Mouse (Mus musculus) forebrain, embryonic 15.5 days (tissue): ENCODE data around the gene Itgav. TPM values are rescaled to one million over a fixed set of nuclear protein-coding genes. Genes with fewer than 3 reads are reported as not detected.
"Not testable (repeated sequence)": the region's sequence is repeated elsewhere in the genome, so short reads cannot be mapped to it uniquely, and the experiment has no call there.

ENCODE experiments used
- ATAC-seq: fragments of 200-750 bp; cut with Nextera tagmentation; replicated peaks from 2 replicates; pipeline ENCODE4 v1.8.0; 2017; ENCODE audit warnings: mild to moderate bottlenecking, moderate TSS enrichment, moderate library complexity
- H3K27ac ChIP-seq: fragments of 300-500 bp; sonication (generic); replicated peaks from 2 replicates; pipeline ENCODE4 v1.5.1; 2015; ENCODE audit warnings: mild to moderate bottlenecking, inconsistent platforms
- H3K27me3 ChIP-seq: fragments of 300-500 bp; sonication (generic); 2 replicates; pipeline ENCODE4 v1.6.1; 2015; ENCODE audit warnings: inconsistent platforms
- H3K36me3 ChIP-seq: fragments of 300-500 bp; sonication (generic); 2 replicates; pipeline ENCODE4 v1.6.1; 2015; ENCODE audit warnings: mild to moderate bottlenecking, inconsistent platforms
- H3K4me1 ChIP-seq: fragments of 300-500 bp; sonication (generic); 2 replicates; pipeline ENCODE4 v1.6.1; 2015; ENCODE audit warnings: inconsistent platforms
- H3K4me2 ChIP-seq: fragments of 300-500 bp; sonication (generic); replicated peaks from 2 replicates; pipeline ENCODE4 v1.6.1; 2015; ENCODE audit warnings: mild to moderate bottlenecking, inconsistent platforms
- H3K4me3 ChIP-seq: fragments of 300-500 bp; sonication (generic); 2 replicates; pipeline ENCODE4 v1.5.1; 2015; ENCODE audit warnings: mild to moderate bottlenecking, inconsistent platforms
- H3K9ac ChIP-seq: fragments of 300-500 bp; sonication (generic); replicated peaks from 2 replicates; pipeline ENCODE4 v1.6.1; 2015; ENCODE audit warnings: mild to moderate bottlenecking, inconsistent platforms
- H3K9me3 ChIP-seq: fragments of 300-500 bp; sonication (generic); 2 replicates; pipeline ENCODE4 v1.6.1; 2016; ENCODE audit warnings: inconsistent platforms
- WGBS: fragments of 180-500 bp; shearing (Covaris S2); methylation state at CpG from one replicate; pipeline ENCODE4 v1.1.7; 2015; ENCODE audit warnings: mixed read lengths; 5-methylcytosine and 5-hydroxymethylcytosine counted together
- polyA plus RNA-seq: library from polyadenylated mRNA; unstranded; fragments of >200 nt; fragmentation: Nextera tagmentation; extraction: Ambion mirVana; gene quantifications from 2 replicates; pipeline ENCODE4 v1.2.1, GENCODE M21; 2015

Gene Itgav
- polyA plus RNA-seq, 1 experiment from 2014 or later: 19.9 TPM

DNA sequence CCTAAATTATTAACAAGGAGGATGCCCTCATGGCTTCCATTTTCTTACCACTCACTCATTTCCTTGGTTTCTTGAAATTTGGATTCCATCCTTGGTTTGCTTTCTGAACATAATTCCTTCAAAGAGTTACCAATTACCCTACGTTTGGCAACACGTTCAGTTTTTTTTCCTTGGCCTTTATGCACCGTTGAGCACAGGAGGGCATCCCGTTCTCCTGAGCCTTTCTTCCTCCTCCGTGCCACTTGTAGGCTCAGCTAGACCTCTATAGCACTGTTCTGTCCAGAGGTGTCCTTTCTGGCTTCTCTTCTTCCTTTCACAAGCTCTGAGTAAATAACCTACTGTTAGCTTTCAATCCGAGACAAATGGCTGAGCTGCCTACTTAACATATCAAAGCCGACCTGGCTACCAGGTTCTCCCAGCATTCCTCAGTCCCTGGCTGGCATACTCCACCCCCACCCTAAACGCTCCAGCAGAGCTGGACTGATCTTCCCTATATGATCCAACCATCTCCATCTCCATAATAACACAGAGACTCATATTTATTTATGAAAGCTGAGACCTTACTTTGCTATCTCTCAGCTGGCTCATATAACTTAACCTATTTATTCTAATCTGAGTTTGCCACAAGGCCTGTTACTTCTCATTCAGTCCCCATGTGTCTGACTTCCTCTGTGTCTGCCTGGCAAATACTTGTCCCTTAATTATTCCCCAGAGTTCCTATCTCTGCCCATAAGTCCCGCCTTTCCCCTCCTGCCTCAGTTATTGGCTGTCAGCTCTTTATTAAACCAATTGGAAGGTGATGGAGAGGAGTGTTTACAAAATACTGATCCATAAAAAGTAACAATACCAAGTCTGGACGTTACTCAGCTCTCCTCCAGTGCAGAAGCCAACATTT is 31.3 kb upstream of the Itgav start:
- H3K4me3 ChIP-seq: no peak overlapping the region
- H3K4me1 ChIP-seq: no peaks in the 10 kb centered on the region
- no peak overlapping the region for H3K27ac ChIP-seq
- no peak overlapping the region for H3K4me2 ChIP-seq
- 14% methylated on average over 10 of the region's 10 CpGs for WGBS
- H3K36me3 ChIP-seq: no peaks in the 10 kb centered on the region
- H3K9ac ChIP-seq: no peak overlapping the region
- H3K9me3 ChIP-seq: no peaks in the 10 kb centered on the region
- no peaks in the 10 kb centered on the region for H3K27me3 ChIP-seq
- ATAC-seq: no peak; the same call in 1 of the 2 replicates

DNA sequence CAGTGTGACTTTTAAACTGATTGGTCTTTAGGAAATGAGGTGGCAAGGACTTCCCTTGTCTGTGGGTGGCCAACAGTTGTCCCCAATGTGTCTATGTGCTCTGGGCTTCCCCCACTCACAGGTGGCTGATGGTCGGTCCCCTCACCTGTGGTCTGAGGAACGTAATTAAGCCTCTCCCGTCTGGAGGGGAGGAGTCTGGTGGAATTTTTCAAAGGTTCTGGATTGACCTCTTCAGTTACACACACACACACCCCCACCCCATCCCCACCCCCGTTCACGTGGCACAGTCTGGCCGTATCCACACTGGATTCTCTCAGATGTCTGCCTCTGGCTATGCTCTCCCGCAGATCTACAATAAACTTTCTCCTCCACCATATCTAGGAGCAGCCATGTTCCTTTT is 30.1 kb upstream of the Itgav start:
- H3K4me3 ChIP-seq: no peak overlapping the region
- no peak overlapping the region for H3K9ac ChIP-seq
- no peaks in the 10 kb centered on the region for H3K27me3 ChIP-seq
- no peaks in the 10 kb centered on the region for H3K36me3 ChIP-seq
- H3K4me1 ChIP-seq: no peaks in the 10 kb centered on the region
- WGBS: 84% methylated on average over 7 of the region's 7 CpGs
- H3K9me3 ChIP-seq: no peaks in the 10 kb centered on the region
- no peak overlapping the region for H3K27ac ChIP-seq
- ATAC-seq: no peak
- no peak overlapping the region for H3K4me2 ChIP-seq

DNA sequence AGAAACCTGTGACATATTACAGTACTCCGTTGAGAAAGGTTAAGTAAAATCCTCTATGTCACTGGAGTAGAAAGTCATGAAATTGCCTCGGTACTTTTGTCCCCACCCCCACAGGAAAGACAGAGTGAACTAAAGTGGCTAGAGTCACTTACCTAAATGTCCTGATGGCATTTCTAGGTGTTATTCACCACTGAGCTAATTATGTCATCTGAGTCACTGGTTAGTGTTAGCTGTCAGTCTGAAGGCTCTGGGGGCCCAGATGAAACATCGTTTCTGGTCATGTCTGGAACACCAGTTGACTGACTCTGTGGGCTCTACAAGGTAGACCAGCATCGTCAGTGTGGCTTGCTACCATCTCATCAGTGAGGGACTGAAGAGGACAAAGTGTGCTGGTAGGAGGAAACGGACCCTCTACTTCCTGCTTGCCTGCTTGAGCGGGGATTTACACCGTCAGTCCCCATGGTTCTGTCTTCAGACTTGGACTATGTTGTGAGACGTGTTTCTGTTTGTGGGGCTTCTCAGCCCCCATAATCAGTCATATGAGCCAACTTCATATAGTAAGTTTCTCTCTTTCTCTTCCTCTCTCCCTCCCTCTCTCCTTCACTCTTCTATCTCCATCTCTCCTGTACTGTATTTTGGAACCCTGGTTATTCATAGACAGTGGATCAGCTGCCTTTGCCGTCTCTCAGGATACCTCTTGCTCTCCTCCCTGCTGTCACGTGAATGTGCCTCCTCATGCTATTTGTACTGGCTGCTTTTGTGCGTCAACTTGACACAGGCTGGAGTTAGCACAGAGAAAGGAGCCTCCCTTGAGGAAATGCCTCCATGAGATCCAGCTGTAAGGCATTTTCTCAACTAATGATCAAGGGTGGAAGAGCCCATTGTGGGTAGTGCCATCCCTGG is 28.6 kb upstream of the Itgav start:
- Histone ChIP-seq H3K27me3 (no peaks in the 10 kb centered on the region), H3K27ac (no peak overlapping the region), H3K4me3 (no peak overlapping the region), H3K9ac (no peak overlapping the region), H3K9me3 (no peaks in the 10 kb centered on the region), H3K36me3 (no peaks in the 10 kb centered on the region), H3K4me1 (no peaks in the 10 kb centered on the region), H3K4me2 (no peak overlapping the region)
- 83% methylated on average over 11 of the region's 11 CpGs for WGBS
- ATAC-seq: no peak

DNA sequence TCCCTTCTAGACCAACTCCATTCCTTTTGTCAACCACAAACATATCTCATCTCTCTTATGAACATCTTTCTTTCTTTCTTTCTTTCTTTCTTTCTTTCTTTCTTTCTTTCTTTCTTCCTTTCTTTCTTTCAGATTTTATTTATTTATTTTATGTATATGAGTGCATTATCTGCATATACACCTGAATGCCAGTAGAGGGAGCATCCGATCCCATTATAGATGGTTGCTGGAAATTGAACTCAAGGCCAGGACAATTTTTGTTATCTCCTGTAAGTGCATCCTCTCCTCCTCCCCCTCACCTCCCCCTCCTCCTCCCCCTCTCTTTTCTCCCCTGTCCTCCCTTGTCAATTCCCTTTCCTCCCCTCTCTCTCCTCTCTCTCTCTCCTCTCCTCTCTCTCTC is 25.7 kb upstream of the Itgav start:
- Histone ChIP-seq H3K4me3 (no peak overlapping the region), H3K4me1 (no peaks in the 10 kb centered on the region), H3K36me3 (no peaks in the 10 kb centered on the region), H3K9ac (no peak overlapping the region), H3K9me3 (no peaks in the 10 kb centered on the region), H3K4me2 (no peak overlapping the region), H3K27me3 (no peaks in the 10 kb centered on the region), H3K27ac (no peak overlapping the region)
- no peak for ATAC-seq
- 83% methylated on average over 1 of the region's 1 CpGs for WGBS

DNA sequence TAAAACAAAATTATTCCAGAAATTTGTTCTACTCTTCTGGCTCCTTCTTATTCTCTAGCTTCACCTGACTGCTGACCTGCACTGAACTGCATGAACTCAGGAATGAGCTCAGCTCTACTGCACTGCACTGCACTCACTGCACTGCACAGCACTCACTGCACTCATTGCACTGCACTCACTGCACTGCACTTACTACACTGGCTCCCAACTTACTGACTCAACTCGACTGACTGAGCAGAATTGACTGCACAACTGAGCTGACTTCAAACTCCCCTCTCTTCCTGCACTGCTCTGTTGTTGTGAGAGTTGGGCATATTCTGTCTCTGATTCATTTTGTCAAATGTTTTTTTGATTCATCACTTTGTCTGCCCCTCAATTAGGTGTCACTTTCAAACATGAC is 24.9 kb upstream of the Itgav start:
- no peak overlapping the region for H3K4me3 ChIP-seq
- no peaks in the 10 kb centered on the region for H3K36me3 ChIP-seq
- no peak for ATAC-seq
- no peak overlapping the region for H3K4me2 ChIP-seq
- H3K9me3 ChIP-seq: no peaks in the 10 kb centered on the region
- H3K27me3 ChIP-seq: no peaks in the 10 kb centered on the region
- 65% methylated on average over 1 of the region's 1 CpGs for WGBS
- no peak overlapping the region for H3K9ac ChIP-seq
- H3K4me1 ChIP-seq: no peaks in the 10 kb centered on the region
- H3K27ac ChIP-seq: no peak overlapping the region

DNA sequence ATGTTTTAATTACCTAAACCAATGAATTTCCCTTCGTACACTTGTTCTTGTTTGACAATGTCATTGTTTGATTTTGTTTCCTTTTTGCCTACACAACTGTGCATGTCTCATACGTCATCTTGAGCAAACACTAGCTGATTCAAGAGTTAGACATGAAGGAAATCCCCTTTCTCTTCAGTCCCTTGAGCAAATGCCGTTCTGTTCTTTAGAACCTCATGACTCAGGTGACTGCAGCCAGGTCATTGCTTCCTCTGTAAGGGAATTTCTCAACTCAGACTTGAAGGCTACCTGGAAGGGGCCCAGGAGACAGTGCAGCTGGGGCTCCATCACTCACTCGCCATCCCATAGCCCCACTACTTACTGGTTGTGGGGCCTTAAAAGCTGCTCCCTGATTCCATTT is 23.5 kb upstream of the Itgav start:
- H3K4me1 ChIP-seq: no peaks in the 10 kb centered on the region
- 81% methylated on average over 4 of the region's 4 CpGs for WGBS
- H3K36me3 ChIP-seq: no peaks in the 10 kb centered on the region
- H3K27me3 ChIP-seq: no peaks in the 10 kb centered on the region
- H3K27ac ChIP-seq: no peak overlapping the region
- no peak overlapping the region for H3K4me2 ChIP-seq
- H3K9me3 ChIP-seq: no peaks in the 10 kb centered on the region
- ATAC-seq: no peak
- H3K4me3 ChIP-seq: no peak overlapping the region
- H3K9ac ChIP-seq: no peak overlapping the region

DNA sequence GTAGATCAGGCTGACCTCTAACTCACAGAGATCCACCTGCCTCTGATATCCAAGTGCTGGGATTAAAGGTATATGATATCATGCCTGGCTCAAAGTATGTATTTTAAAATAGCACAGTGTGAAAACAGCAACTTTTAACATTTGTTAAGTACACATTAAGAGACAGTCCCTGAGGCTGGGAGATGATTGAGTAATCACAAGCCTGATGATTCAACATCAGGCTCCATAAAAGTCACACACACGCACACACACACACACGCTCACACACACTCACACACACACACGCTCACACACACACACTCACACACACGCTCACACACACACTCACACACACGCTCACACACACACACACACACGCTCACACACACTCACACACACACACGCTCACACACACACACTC is 21.8 kb upstream of the Itgav start:
- 97% methylated on average over 6 of the region's 7 CpGs for WGBS
- H3K9ac ChIP-seq: no peak overlapping the region
- no peaks in the 10 kb centered on the region for H3K9me3 ChIP-seq
- H3K4me2 ChIP-seq: no peak overlapping the region
- no peaks in the 10 kb centered on the region for H3K27me3 ChIP-seq
- ATAC-seq: no peak
- no peaks in the 10 kb centered on the region for H3K36me3 ChIP-seq
- H3K4me3 ChIP-seq: no peak overlapping the region
- H3K27ac ChIP-seq: no peak overlapping the region
- H3K4me1 ChIP-seq: no peaks in the 10 kb centered on the region

DNA sequence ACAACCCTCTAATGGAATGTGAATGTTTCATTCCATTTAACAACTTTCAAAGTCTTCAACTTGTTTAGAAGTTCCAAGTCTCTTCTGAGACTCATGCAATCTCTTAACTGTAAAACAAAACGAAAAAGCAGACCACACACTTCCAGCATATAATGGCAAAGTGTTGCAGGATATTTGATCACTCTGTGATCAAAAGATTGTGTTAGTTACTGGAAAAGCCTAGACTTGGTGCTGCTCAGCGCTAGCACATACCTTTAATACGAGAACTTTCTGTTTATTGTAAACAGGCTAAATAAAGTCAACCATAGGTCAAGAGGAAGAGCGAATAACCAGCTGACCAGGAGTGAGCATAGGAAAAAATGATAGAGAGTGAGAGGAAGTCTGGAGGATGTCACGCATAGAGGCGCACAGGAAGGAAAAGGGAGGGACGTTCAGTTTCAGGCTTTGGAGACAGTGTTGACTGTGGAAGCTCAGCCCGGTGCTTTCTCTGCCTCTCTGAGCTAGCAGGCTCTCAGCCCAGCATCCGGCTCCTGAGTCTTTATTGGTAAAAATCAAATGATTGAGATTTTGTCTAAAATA is 18.5 kb upstream of the Itgav start:
- no peaks in the 10 kb centered on the region for H3K36me3 ChIP-seq
- H3K9ac ChIP-seq: no peak overlapping the region
- ATAC-seq: no peak
- H3K9me3 ChIP-seq: no peaks in the 10 kb centered on the region
- no peak overlapping the region for H3K4me2 ChIP-seq
- H3K4me1 ChIP-seq: no peaks in the 10 kb centered on the region
- H3K4me3 ChIP-seq: no peak overlapping the region
- no peaks in the 10 kb centered on the region for H3K27me3 ChIP-seq
- 90% methylated on average over 9 of the region's 9 CpGs for WGBS
- H3K27ac ChIP-seq: no peak overlapping the region

DNA sequence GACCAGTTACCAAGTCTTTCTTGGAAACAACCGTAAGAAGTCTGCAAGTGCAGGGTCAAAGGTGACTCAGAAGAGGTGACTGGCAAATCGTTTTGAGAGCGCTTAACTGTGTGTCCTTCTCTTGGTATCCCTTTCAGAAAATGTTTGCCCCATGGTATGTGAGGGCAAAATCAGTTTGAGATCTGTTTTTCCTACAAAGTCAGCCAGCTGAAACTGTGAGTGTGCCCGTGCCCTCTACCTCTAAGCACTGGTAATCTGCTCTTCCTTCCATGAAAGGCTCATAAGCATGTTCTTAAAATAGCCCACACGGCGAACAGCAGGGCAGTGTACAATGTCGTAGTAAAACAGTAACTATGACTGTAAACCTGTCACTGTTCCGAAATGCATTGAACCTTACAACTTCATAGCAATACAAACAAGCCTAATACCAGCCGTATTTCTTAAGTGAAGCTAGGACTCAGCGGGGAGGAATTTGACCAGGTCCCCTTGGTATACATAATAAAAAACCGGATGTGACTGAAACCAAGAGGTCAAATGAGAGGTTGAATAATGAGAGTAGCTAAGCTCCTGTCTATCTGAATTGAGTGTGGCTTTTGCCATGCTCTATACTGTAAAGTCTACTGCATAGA is 14.2 kb upstream of the Itgav start:
- Histone ChIP-seq H3K9me3 (no peaks in the 10 kb centered on the region), H3K27me3 (no peaks in the 10 kb centered on the region), H3K4me2 (no peak overlapping the region), H3K27ac (no peak overlapping the region), H3K36me3 (no peaks in the 10 kb centered on the region), H3K9ac (no peak overlapping the region), H3K4me1 (no peaks in the 10 kb centered on the region), H3K4me3 (no peak overlapping the region)
- WGBS: 84% methylated on average over 11 of the region's 11 CpGs
- no peak for ATAC-seq

DNA sequence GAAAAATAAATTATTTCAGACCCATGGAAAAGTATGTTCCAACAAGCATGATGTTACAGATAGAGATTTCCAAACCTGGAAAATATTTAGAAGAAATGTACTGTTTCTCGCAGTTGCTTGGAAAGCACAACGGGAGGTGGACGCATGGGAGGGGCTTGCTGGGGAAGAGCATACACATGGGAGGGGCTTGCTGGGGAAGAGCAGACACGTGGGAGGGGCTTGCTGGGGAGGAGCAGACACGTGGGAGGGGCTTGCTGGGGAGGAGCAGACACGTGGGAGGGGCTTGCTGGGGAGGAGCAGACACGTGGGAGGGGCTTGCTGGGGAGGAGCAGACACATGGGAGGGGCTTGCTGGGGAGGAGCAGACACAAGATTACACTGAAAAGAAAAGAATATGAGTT is 10.9 kb upstream of the Itgav start:
- ATAC-seq, H3K4me2 ChIP-seq, H3K4me3 ChIP-seq, H3K9me3 ChIP-seq, H3K27ac ChIP-seq, H3K4me1 ChIP-seq, H3K9ac ChIP-seq, H3K27me3 ChIP-seq, H3K36me3 ChIP-seq: not testable (repeated sequence)
- WGBS: 72% methylated on average over 7 of the region's 7 CpGs

DNA sequence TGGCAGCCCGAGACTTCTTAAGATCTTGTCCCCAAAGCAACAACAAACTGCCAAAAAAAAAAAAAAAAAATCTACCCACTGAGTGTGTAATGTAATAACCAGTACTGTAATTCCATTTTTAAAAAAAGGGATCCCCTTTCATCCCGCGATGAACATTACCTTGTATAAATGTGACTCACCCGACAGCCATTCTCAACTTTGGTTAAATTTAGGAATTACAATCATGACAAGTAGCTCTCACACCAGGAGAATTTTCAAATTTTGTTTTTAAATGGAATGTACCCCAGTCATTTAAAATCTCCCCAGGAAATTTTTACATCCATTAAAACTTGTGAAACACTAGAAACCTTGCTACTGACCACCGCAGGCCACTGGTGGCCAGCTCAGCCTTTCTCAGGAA is 10.3 kb upstream of the Itgav start:
- WGBS: 87% methylated on average over 5 of the region's 5 CpGs
- H3K4me2 ChIP-seq: no peak overlapping the region

DNA sequence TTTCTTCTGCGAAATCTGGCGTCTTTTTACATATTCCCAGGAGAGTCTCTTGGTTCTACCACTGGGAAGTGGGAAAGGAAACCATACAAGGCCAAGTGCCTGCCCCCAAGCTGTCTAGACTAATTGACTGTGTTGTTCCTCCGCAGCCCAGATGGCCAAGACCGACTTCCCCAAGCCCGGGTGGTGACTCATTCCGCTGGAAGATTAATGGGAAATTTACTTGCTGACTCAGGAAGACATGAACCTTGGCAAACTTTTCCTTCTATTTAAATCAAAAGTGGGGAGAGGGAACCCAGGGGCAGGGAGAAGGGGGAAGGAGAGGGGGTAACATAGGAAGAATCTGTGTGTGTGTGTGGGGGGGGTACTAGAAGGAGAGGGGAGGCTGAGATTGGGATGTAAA is 9.4 kb upstream of the Itgav start:
- Histone ChIP-seq H3K9me3 (no peaks in the 10 kb centered on the region), H3K4me3 (no peak overlapping the region), H3K27me3 (no peaks in the 10 kb centered on the region), H3K4me1 (no peaks in the 10 kb centered on the region), H3K9ac (no peak overlapping the region), H3K36me3 (no peaks in the 10 kb centered on the region), H3K4me2 (no peak overlapping the region), H3K27ac (no peak overlapping the region)
- 54% methylated on average over 6 of the region's 6 CpGs for WGBS
- ATAC-seq: no peak

More for the DNA sequence above, 10.3 kb upstream of the Itgav start:
- ATAC-seq: no peak
- no peak overlapping the region for H3K9ac ChIP-seq
- no peak overlapping the region for H3K4me3 ChIP-seq
- no peaks in the 10 kb centered on the region for H3K36me3 ChIP-seq
- H3K27ac ChIP-seq: no peak overlapping the region
- no peaks in the 10 kb centered on the region for H3K9me3 ChIP-seq
- no peaks in the 10 kb centered on the region for H3K4me1 ChIP-seq
- H3K27me3 ChIP-seq: no peaks in the 10 kb centered on the region
